Mouse (Mus musculus) stomach, embryonic 14.5 days (tissue): ENCODE data around the gene Vps36. TPM values are rescaled to one million over a fixed set of nuclear protein-coding genes. Genes with fewer than 3 reads are reported as not detected.

Experiments
- ATAC-seq: fragments of 200-750 bp; cut with Nextera tagmentation; 2 replicates; pipeline ENCODE4 v1.8.0; 2017; ENCODE audit warnings: low read depth, moderate TSS enrichment; ENCODE audit not compliant: insufficient number of reproducible peaks, insufficient read depth, low FRiP score
- H3K27ac ChIP-seq: fragments of 300-500 bp; sonication (generic); 2 replicates; pipeline ENCODE4 v1.5.1; 2014; ENCODE audit warnings: mild to moderate bottlenecking, low read length, moderate library complexity, mixed read lengths
- H3K27me3 ChIP-seq: fragments of 300-500 bp; sonication (generic); 2 replicates; pipeline ENCODE4 v1.6.1; 2014; ENCODE audit warnings: low read length, control low read depth, mixed read lengths; ENCODE audit not compliant: control insufficient read depth, insufficient read depth
- H3K36me3 ChIP-seq: fragments of 300-500 bp; sonication (generic); 2 replicates; pipeline ENCODE4 v1.6.1; 2014; ENCODE audit warnings: mild to moderate bottlenecking, control low read depth, low read length, moderate library complexity, mixed read lengths; ENCODE audit not compliant: control insufficient read depth, insufficient read depth
- H3K4me1 ChIP-seq: fragments of 300-500 bp; sonication (generic); 2 replicates; pipeline ENCODE4 v1.6.1; 2014; ENCODE audit warnings: low read length, control low read depth, mixed read lengths; ENCODE audit not compliant: control insufficient read depth, insufficient read depth
- H3K4me2 ChIP-seq: fragments of 300-500 bp; sonication (generic); replicated peaks from 2 replicates; pipeline ENCODE4 v1.6.1; 2014; ENCODE audit warnings: low read depth, low read length, control low read depth
- H3K4me3 ChIP-seq: fragments of 300-500 bp; sonication (generic); 2 replicates; pipeline ENCODE4 v1.5.1; 2014; ENCODE audit warnings: low read depth, low read length, control low read depth
- H3K9ac ChIP-seq: fragments of 300-500 bp; sonication (generic); replicated peaks from 2 replicates; pipeline ENCODE4 v1.6.1; 2014; ENCODE audit warnings: low read depth, mild to moderate bottlenecking, control low read depth, low read length, moderate library complexity, mixed read lengths
- H3K9me3 ChIP-seq: fragments of 300-500 bp; sonication (generic); 2 replicates; pipeline ENCODE4 v1.6.1; 2016; ENCODE audit warnings: low read depth, low read length, control low read depth; ENCODE audit not compliant: control insufficient read depth
- WGBS: fragments of 180-500 bp; shearing (Covaris S2); extraction: QIAGEN DNeasy Blood & Tissue Kit; methylation state at CpG from one replicate; pipeline ENCODE4 v1.1.7; 2014; 5-methylcytosine and 5-hydroxymethylcytosine counted together
- polyA plus RNA-seq: library from polyadenylated mRNA; unstranded; fragments of >200 nt; fragmentation: Nextera tagmentation; extraction: Ambion mirVana; gene quantifications from 2 replicates; pipeline ENCODE4 v1.2.1, GENCODE M21; 2014

Gene Vps36
- polyA plus RNA-seq, 1 experiment from 2014 or later: 60.0 TPM

- peak overlapping the region; percentile 1; the same call in 1 of the 2 replicates for H3K4me2 ChIP-seq
- H3K9me3 ChIP-seq: no peaks in the 10 kb centered on the region
- 0 out of 2 replicates have a peak, but pooled peaks cover 2% of the 10 kb centered on the region for H3K4me1 ChIP-seq
- no peak overlapping the region for H3K9ac ChIP-seq
- 42% methylated on average over 7 of the region's 7 CpGs for WGBS
- no peak overlapping the region for H3K4me3 ChIP-seq
- H3K36me3 ChIP-seq: no peaks in the 10 kb centered on the region
- no peaks in the 10 kb centered on the region for H3K27me3 ChIP-seq
- no peak overlapping the region for H3K27ac ChIP-seq
- no peak for ATAC-seq
Observed at GRCm38 (mm10) chr8:22228621-22229020, 36.0 kb downstream of the Vps36 start.

DNA sequence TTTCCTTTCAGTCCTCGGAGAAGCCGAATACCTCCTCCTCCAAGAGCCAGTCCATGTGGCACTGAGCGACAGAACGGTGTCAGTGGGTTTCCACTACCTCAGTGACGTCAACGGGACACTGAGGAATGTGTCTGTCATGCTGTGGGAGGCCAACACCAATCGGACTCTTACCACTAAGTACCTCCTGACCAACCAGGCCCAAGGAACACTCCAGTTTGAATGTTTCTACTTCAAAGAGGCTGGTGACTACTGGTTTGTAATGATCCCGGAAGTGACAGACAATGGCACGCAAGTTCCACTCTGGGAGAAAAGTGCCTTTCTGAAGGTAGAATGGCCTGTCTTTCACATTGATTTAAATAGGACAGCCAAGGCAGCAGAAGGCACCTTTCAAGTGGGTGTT lies 50.4 kb downstream of the Vps36 start:
- Histone ChIP-seq H3K36me3 (no peaks in the 10 kb centered on the region), H3K4me2 (no peak overlapping the region), H3K4me1 (no peaks in the 10 kb centered on the region), H3K4me3 (no peak overlapping the region), H3K27ac (no peak overlapping the region), H3K9ac (no peak overlapping the region), H3K27me3 (no peaks in the 10 kb centered on the region), H3K9me3 (no peaks in the 10 kb centered on the region)
- no peak for ATAC-seq
- WGBS: 90% methylated on average over 9 of the region's 9 CpGs

DNA sequence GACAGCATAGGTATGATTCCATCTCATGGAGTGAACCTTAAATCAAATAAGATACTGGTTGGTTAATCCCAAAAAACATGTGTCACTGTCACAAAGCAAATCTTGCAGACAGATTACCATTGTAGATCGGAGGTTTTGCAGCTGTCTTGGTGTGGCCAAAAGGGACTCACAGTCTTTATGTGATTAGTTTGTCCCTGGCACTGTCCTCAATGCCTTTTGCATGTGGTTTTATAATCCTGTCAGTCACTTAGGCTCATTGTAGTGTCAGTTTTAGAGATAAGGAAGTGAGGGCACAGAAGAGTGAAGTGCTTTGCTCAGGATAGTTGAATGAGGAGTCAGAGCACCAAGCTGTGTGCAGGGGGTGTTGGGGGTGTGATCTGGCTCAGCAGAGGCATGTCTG lies 53.1 kb downstream of the Vps36 start:
- ATAC-seq: no peak
- H3K27me3 ChIP-seq: no peaks in the 10 kb centered on the region
- no peak overlapping the region for H3K4me2 ChIP-seq
- no peak overlapping the region for H3K4me3 ChIP-seq
- H3K36me3 ChIP-seq: no peaks in the 10 kb centered on the region
- H3K9me3 ChIP-seq: no peaks in the 10 kb centered on the region
- 67% methylated on average over 1 of the region's 1 CpGs for WGBS
- no peaks in the 10 kb centered on the region for H3K4me1 ChIP-seq
- H3K27ac ChIP-seq: no peak overlapping the region
- H3K9ac ChIP-seq: no peak overlapping the region

- ATAC-seq: no peak
- WGBS: 90% methylated on average over 12 of the region's 12 CpGs
- no peak overlapping the region for H3K4me2 ChIP-seq
Observed at GRCm38 (mm10) chr8:22247956-22248355, 55.3 kb downstream of the Vps36 start.

GRCm38 (mm10) chr8:22249080-22249479 lies 56.5 kb downstream of the Vps36 start:
- Histone ChIP-seq H3K4me3 (no peak overlapping the region), H3K9ac (no peak overlapping the region), H3K27ac (no peak overlapping the region), H3K36me3 (no peaks in the 10 kb centered on the region), H3K9me3 (0 out of 2 replicates have a peak, but pooled peaks cover 4% of the 10 kb centered on the region), H3K4me1 (no peaks in the 10 kb centered on the region), H3K4me2 (no peak overlapping the region), H3K27me3 (no peaks in the 10 kb centered on the region)
- no peak for ATAC-seq
- WGBS: 72% methylated on average over 9 of the region's 9 CpGs

More at GRCm38 (mm10) chr8:22247956-22248355, 55.3 kb downstream of the Vps36 start:
- Histone ChIP-seq H3K9ac (no peak overlapping the region), H3K36me3 (no peaks in the 10 kb centered on the region), H3K27me3 (no peaks in the 10 kb centered on the region), H3K9me3 (no peaks in the 10 kb centered on the region), H3K4me1 (no peaks in the 10 kb centered on the region), H3K27ac (no peak overlapping the region), H3K4me3 (no peak overlapping the region)

DNA sequence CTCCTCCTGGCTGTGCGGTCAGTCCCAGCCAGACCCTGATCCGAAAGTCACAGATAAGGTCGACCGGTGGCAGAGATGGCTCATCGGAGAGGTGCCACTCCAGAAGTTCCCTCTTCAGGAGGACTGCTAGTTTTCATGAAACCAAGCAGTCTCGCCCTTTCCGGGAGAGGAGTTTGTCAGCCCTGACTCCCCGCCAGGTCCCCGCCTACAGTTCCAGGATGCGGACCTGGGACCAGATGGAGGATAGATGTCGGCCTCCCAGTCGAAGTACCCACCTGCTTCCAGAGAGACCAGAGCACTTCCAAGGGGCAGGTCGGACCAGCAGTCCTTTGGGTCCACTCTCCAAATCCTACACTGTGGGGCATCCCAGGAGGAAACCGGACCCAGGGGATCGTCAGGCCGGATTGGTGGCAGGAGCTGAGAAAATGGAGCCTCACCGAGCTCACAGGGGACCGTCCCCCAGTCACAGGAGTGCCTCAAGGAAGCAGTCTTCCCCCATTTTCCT lies 66.4 kb downstream of the Vps36 start:
- Histone ChIP-seq H3K4me1 (no peaks in the 10 kb centered on the region), H3K4me2 (no peak overlapping the region), H3K36me3 (no peaks in the 10 kb centered on the region), H3K9me3 (peaks cover 2% of the 10 kb centered on the region; the same call in 1 of the 2 replicates), H3K27ac (no peak overlapping the region), H3K27me3 (no peaks in the 10 kb centered on the region), H3K9ac (no peak overlapping the region), H3K4me3 (no peak overlapping the region)
- no peak for ATAC-seq
- WGBS: 86% methylated on average over 18 of the region's 18 CpGs

DNA sequence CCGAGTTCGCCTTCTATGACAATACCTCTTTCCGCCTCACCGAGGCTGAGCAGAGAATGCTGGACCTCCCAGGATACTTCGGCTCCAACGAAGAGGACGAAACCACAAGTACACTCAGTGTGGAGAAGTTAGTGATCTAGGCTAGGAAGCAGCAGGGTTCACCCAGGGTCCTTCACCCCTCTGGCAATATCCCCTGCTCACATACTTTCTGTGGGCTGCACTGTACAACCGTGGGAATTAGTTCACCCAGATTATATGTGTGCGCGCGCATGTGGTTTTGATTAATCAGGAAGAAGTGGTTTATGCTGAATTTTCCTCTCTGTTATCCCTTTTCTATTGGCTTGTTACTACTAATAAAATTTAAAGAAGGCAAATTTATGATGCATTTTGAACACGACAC lies 66.9 kb downstream of the Vps36 start:
- no peak for ATAC-seq
- Histone ChIP-seq H3K9me3 (no peaks in the 10 kb centered on the region; the same call in 1 of the 2 replicates), H3K4me1 (no peaks in the 10 kb centered on the region), H3K36me3 (no peaks in the 10 kb centered on the region), H3K9ac (no peak overlapping the region), H3K27me3 (no peaks in the 10 kb centered on the region), H3K27ac (no peak overlapping the region), H3K4me2 (no peak overlapping the region), H3K4me3 (no peak overlapping the region)
- 87% methylated on average over 12 of the region's 12 CpGs for WGBS

DNA sequence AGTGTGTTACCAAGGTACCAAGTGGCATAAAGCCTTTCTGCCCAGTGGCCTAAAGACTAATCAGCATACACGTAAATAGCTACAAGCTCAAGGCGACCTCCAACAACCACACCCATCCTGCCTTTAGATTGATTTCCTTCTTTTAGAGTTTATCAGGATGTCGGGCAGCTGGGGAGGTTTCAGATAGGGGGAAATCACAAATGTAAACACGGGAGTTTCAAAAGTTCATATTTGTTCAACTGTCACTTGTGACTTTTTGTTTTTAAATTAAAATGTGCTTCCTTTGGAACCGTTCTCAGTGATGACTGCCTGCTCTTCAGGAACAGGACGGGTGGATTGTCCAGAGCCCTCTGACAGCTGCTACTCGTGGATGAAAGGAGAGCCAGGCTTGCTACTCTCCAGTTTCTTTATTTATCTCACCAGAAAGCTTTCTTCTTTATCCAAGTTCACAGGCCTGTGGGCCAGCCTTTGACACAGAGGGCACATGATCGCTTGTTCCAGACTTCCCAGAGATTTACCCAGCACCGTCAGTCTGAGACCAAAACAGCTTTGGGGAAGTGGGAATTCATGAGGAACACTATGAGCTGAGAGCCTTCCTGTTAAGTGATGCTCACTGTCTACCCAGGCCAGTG lies 67.6 kb downstream of the Vps36 start:
- H3K27ac ChIP-seq: no peak overlapping the region
- 30% methylated on average over 9 of the region's 9 CpGs for whole genome bisulfite sequencing

GRCm38 (mm10) chr8:22262267-22262666 lies 69.7 kb downstream of the Vps36 start:
- Histone ChIP-seq H3K27ac (no peak overlapping the region), H3K4me3 (no peak overlapping the region), H3K4me1 (no peaks in the 10 kb centered on the region), H3K36me3 (no peaks in the 10 kb centered on the region), H3K9ac (no peak overlapping the region), H3K4me2 (no peak overlapping the region), H3K27me3 (no peaks in the 10 kb centered on the region), H3K9me3 (no peaks in the 10 kb centered on the region; the same call in 1 of the 2 replicates)
- 83% methylated on average over 3 of the region's 3 CpGs for WGBS
- no peak for ATAC-seq

More for the DNA sequence above, 67.6 kb downstream of the Vps36 start:
- Histone ChIP-seq H3K4me2 (no peak overlapping the region), H3K4me3 (no peak overlapping the region), H3K9ac (no peak overlapping the region), H3K36me3 (no peaks in the 10 kb centered on the region), H3K4me1 (no peaks in the 10 kb centered on the region), H3K27me3 (no peaks in the 10 kb centered on the region), H3K9me3 (no peaks in the 10 kb centered on the region; the same call in 1 of the 2 replicates)
- no peak for ATAC-seq
